Mouse (Mus musculus) cerebellum, adult 8-10 months (tissue): ENCODE results near the gene Rassf3.

Experiments
- DNase-seq: peaks from one replicate; pipeline ENCODE4 v3.0.0; 2022

Rassf3 gene

GRCm38 (mm10) chr10:121394789-121395325 lies 81.3 kb downstream of the Rassf3 start:
- DNase-seq, result no peak

GRCm38 (mm10) chr10:121394270-121394669 lies 81.9 kb downstream of the Rassf3 start:
- DNase-seq, result no peak

GRCm38 (mm10) chr10:121391901-121392300 lies 84.2 kb downstream of the Rassf3 start:
- no peak for DNase-seq

- no peak for DNase-seq
Observed at GRCm38 (mm10) chr10:121390602-121391001, 85.5 kb downstream of the Rassf3 start.

- no peak for DNase-seq
Observed at GRCm38 (mm10) chr10:121386347-121386746, 89.8 kb downstream of the Rassf3 start.

DNA sequence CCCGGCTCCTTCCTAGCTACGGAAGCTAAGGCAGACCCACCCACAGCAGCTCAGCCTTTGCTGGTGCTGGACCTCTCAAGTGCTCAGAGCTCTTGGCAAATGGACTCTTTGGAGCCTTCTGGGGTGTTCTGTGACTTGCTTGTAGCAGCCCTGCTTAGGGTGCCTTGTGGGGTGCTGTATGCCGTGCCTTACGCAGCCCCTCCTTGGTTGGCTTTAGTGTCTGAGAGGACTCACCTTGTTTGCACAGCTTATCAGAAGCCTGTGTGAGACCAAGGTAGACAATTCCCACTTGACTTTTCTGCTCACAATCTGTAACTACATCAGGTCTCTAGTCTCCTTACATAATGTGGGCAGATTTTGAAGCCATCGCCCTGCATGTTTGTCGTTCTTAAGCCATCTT lies 90.5 kb downstream of the Rassf3 start:
- no peak for DNase-seq

DNA sequence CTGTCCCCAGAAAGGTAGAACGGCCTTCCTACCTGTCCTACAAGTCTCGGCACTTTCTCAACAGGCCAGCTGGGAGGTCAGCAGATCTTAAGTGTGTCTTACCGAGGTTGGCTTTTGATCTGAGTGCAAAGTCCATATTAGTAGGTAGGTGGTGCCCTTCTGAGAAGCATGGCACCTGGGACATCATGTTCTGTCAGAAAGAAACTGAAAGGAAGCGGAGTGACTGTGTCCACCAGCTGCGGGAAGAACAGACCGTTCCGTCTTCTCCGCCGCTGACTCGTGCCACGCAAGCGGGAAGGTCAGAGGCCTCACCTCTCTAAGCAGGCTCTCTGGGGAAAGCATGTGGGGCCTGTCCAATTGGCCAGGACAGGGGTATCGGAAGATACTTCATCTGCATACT lies 91.4 kb downstream of the Rassf3 start:
- DNase-seq, result no peak

GRCm38 (mm10) chr10:121381280-121381679 lies 94.9 kb downstream of the Rassf3 start:
- no peak for DNase-seq

- no peak for DNase-seq
Observed at GRCm38 (mm10) chr10:121379387-121379786, 96.8 kb downstream of the Rassf3 start.

DNA sequence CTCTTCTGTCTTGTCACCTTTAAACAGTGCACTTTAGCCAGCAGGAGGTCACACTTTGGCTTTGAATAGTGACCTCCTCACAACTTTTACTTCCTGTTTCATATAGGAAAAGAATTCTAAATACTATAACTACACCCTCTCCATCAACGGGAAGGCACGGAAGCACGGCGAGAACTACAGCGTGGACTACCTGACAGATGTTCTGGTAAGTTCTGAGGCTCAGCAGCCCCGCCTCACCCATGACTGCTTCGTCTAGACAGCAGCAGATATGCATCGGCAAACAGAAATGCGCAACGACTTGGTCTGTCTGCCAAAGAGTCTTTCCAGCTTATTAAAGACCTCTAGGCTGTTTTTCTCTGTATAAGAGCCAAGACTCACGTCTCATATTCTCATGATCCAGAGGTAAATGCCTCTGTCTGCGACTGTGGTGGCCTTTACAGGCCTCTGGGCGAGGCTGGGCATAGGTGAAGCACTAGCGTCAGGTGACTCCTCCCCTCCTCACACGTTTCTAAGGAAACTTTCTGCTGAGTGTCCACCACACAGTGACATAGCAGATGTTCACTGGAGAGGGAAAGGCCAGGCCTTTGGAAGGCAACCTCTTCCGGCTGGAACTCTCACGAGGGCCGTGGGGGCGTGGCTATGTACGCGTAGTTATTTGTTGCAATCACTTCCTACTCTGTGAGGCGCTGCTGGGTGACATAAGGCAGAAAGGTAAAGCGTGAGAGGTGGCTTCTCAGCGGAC lies 99.4 kb downstream of the Rassf3 start:
- no peak for DNase-seq

- no peak for DNase-seq
Observed at GRCm38 (mm10) chr10:121375649-121376493, 100.3 kb downstream of the Rassf3 start.

DNA sequence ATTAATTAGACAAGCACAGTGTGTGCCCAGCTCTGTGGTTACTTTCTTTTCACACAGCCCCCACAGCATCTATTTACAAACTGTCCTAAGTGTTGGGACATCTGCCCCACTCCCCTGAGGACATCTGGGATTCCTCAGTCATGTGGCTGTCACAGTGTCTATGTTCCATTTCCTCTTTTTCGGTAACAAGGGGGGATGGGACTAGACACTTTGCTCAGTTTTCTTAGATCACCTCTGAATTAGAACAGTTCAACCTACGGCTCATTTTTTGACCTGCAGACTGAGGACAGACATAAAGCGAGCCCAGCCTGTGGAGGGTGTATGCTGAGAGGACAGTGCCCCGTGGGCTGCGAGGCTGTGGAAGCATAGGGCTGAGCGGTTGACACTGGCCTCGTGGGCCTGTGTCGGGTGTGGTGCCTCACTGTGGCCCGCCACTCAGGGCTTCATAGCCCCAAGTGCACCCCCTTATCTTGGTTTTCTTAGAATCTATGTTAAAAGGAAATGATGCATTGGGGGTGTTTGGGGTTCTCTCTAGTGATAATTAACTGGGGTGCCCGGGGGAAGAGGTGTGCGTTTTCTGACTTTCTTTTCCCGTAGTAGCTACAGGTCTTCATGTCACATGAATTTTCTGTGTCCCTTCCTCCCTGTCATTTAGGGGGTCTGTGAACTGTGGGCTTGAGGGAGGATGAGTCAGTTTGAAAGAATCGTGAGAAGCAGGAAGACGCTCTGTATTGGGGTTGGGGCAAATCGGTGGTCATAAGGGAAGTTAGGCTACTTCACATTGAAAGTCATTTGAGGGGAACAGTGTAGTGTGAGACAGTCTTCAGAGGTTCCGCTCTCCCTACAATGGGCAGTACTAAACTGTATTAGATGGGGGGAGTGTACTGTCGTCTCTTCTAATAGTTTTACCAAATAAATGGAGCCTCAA lies 101.2 kb downstream of the Rassf3 start:
- DNase-seq, result no peak

GRCm38 (mm10) chr10:121374013-121374412 lies 102.1 kb downstream of the Rassf3 start:
- DNase-seq, result no peak

GRCm38 (mm10) chr10:121370777-121371176 lies 105.4 kb downstream of the Rassf3 start:
- no peak for DNase-seq

GRCm38 (mm10) chr10:121368783-121369465 lies 107.2 kb downstream of the Rassf3 start:
- no peak for DNase-seq

GRCm38 (mm10) chr10:121367780-121368179 lies 108.4 kb downstream of the Rassf3 start:
- DNase-seq, result no peak

DNA sequence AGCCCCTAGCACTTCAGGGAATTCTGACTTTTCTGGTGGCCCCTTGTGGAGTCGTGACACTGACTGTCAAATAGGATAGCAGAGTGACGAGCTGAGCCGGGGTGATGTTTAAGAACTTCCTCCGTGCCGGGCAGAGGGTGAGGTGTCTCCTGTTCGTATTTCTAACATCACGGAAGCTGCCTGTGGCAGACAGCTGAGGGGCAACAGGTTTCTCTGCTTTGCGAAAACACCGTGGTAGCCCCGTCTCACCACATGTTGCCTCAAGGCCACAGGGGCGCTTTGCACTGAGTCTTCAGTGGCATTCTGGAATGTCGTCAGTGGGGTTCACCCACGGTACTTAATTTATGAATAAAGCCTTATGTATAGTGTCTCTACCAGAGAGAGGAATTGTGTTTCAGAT lies 108.9 kb downstream of the Rassf3 start:
- no peak for DNase-seq

DNA sequence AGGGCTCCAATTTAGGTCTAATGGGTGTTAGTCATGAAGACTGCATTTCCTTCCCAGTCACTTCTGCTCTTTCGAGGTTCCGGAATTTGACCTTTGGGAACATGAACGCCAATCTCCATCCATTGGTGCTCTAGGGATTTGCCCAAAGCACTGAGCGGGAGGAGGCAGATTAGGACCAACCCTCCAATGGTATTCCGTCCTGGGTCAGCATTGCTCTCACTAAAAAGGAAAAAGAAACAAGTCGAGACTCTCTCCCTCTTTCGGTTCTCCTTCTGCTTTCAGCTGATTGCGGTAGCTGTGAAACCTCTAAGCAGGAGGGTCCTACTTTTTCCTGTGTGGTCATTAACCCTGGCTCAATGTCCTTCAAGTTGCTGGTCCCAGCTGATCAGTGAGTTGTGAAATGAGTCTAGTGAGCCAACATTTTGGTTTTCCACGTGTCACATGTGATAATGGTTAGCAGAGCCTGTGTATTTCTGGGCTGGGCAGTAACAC lies 110.3 kb downstream of the Rassf3 start:
- DNase-seq, result peak; percentile 15

- DNase-seq, result peak; percentile 85
Observed at GRCm38 (mm10) chr10:121364801-121365564, 111.2 kb downstream of the Rassf3 start, which contains the start of gene Gns. Gns (plus strand) TSS chr10:121365090.

GRCm38 (mm10) chr10:121364306-121364705 lies 111.8 kb downstream of the Rassf3 start:
- peak; percentile 29 for DNase-seq

- no peak for DNase-seq
Observed at GRCm38 (mm10) chr10:121363201-121363600, 112.9 kb downstream of the Rassf3 start.
